Mouse (Mus musculus) midbrain, embryonic 13.5 days (tissue): ENCODE results near the gene Nfia. TPM values are rescaled to one million over a fixed set of nuclear protein-coding genes. Genes with fewer than 3 reads are reported as not detected.

Experiments used
- ATAC-seq: fragments of 200-750 bp; cut with Nextera tagmentation; 2 replicates; pipeline ENCODE4 v1.8.0; 2017; ENCODE audit warnings: mild to moderate bottlenecking, moderate TSS enrichment, moderate library complexity
- H3K27ac ChIP-seq: fragments of 300-500 bp; sonication (generic); 2 replicates; pipeline ENCODE4 v1.5.1; 2015; ENCODE audit warnings: inconsistent platforms, mild to moderate bottlenecking, moderate library complexity
- H3K27me3 ChIP-seq: fragments of 300-500 bp; sonication (generic); 2 replicates; pipeline ENCODE4 v1.6.1; 2015; ENCODE audit warnings: mild to moderate bottlenecking, inconsistent platforms
- H3K36me3 ChIP-seq: fragments of 300-500 bp; sonication (generic); 2 replicates; pipeline ENCODE4 v1.6.1; 2015; ENCODE audit warnings: mild to moderate bottlenecking, inconsistent platforms
- H3K4me1 ChIP-seq: fragments of 300-500 bp; sonication (generic); replicated peaks from 2 replicates; pipeline ENCODE4 v1.6.1; 2015; ENCODE audit warnings: inconsistent platforms
- H3K4me2 ChIP-seq: fragments of 300-500 bp; sonication (generic); replicated peaks from 2 replicates; pipeline ENCODE4 v1.6.1; 2015; ENCODE audit warnings: moderate library complexity, mild to moderate bottlenecking, inconsistent platforms
- H3K4me3 ChIP-seq: fragments of 300-500 bp; sonication (generic); replicated peaks from 2 replicates; pipeline ENCODE4 v1.5.1; 2015; ENCODE audit warnings: mild to moderate bottlenecking, inconsistent platforms
- H3K9ac ChIP-seq: fragments of 300-500 bp; sonication (generic); replicated peaks from 2 replicates; pipeline ENCODE4 v1.6.1; 2015; ENCODE audit warnings: mild to moderate bottlenecking, inconsistent platforms
- H3K9me3 ChIP-seq: fragments of 300-500 bp; sonication (generic); 2 replicates; pipeline ENCODE4 v1.6.1; 2016; ENCODE audit warnings: mild to moderate bottlenecking, inconsistent platforms
- WGBS: fragments of 180-500 bp; shearing (Covaris S2); methylation state at CpG from one replicate; pipeline ENCODE4 v1.1.7; 2015; 5-methylcytosine and 5-hydroxymethylcytosine counted together
- polyA plus RNA-seq: library from polyadenylated mRNA; unstranded; fragments of >200 nt; fragmentation: Nextera tagmentation; extraction: Ambion mirVana; gene quantifications from 2 replicates; pipeline ENCODE4 v1.2.1, GENCODE M21; 2015

Gene Nfia
- polyA plus RNA-seq, 1 experiment from 2014 or later, result 36.2 TPM

DNA sequence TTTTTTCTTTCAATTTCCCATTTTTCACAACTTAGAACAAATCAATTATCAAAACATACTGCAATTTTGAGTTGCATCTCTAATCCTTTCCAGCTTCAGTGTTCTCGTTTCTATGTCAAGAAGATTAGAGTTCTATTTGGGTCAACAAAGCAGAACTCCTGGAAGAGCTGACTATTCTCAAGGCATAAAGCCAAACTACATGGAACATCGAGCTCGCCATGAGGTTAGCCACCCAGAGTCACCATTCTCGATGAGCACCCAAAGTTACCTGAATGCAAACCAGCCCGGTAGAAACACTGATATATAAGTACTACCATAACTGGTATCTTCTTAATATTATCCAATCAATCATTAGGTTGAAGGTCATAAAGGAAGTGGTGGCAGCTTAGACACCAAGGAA lies 5.0 kb upstream of the Nfia start:
- no peaks in the 10 kb centered on the region for H3K36me3 ChIP-seq
- 94% methylated on average over 5 of the region's 5 CpGs for WGBS
- no peak overlapping the region for H3K4me3 ChIP-seq
- peaks cover 6% of the 10 kb centered on the region; the same call in 1 of the 2 replicates for H3K27me3 ChIP-seq
- H3K4me2 ChIP-seq, result no peak overlapping the region
- no peak overlapping the region for H3K9ac ChIP-seq
- no peaks in the 10 kb centered on the region for H3K9me3 ChIP-seq
- H3K4me1 ChIP-seq, result peaks cover 5% of the 10 kb centered on the region; the same call in 1 of the 2 replicates
- no peak for ATAC-seq
- no peak overlapping the region for H3K27ac ChIP-seq

DNA sequence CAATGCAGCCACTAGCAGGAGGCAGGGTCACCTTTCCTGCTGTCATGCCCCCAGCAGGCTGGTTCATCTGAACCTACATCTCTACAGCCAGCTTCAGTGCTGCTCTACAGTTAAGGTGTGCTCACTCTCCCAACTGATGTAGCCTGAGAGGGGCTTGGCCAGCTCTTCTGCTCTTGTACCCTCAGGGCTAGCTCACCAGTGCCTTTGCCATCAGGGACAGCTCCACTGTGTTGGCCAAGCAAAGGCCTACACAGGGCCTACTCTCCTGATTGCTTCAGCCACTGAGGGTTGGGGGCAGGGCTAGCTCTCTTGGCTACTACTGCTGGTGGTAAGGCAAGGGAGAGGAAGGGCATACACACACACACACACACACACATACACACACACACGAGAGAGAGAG lies 2.7 kb upstream of the Nfia start:
- no peak for ATAC-seq
- Histone ChIP-seq H3K4me1 (peaks cover 18% of the 10 kb centered on the region; the same call in 1 of the 2 replicates), H3K9ac (no peak overlapping the region), H3K36me3 (no peaks in the 10 kb centered on the region), H3K9me3 (no peaks in the 10 kb centered on the region), H3K4me2 (no peak overlapping the region), H3K27me3 (peaks cover 10% of the 10 kb centered on the region; the same call in 1 of the 2 replicates), H3K4me3 (no peak overlapping the region), H3K27ac (no peak overlapping the region)
- no CpG with 5 or more reads among the region's 1 CpGs for WGBS

DNA sequence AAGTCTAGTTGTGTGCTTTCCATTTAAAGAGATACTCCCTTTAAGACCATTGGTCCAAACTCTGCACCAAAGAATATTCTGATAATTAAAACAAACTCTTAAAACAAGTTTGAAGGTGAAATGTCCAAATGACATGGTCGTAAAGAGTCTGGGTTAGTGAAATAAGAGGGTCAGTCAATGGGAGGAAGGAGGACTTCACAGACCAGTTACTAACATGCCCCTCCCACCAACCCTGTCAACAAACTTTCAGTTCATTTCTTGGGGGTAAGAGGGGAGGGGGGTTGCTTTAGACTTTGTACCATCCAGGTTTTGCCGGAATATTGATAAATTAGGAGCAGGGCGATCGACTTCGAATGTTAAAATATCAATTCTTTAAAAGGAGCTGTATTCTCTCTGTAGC lies 1.1 kb upstream of the Nfia start:
- no peak for ATAC-seq
- peaks cover 31% of the 10 kb centered on the region for H3K4me1 ChIP-seq
- H3K27me3 ChIP-seq, result peaks cover 26% of the 10 kb centered on the region
- peak overlapping the region; percentile 50 for H3K4me3 ChIP-seq
- H3K9ac ChIP-seq, result peak overlapping the region; percentile 42
- H3K9me3 ChIP-seq, result no peaks in the 10 kb centered on the region
- H3K4me2 ChIP-seq, result peak overlapping the region; percentile 54
- peak overlapping the region; percentile 89 for H3K27ac ChIP-seq
- H3K36me3 ChIP-seq, result no peaks in the 10 kb centered on the region
- WGBS, result 8% methylated on average over 5 of the region's 5 CpGs

DNA sequence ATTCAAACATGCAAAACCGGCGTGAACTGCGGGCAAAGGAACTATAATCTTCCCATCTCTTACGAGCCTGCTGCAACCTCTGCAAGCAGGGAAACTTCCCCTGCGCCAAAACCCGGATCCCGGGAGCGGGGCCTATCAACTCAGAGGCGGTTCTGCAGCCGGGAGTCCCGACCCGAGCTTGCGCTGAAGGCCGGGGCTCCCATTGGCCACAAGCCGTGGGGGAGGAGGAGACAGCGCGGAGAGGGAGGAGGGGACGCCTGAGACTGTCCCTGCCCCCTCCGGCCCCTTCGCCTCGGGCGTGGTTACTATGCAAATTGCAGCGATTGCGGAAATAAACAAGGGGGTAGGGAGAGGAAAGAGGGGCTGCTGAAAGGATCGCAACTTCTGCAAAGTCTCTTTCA lies 450 bp upstream of the Nfia start:
- Histone ChIP-seq H3K27me3 (peaks cover 33% of the 10 kb centered on the region), H3K9me3 (no peaks in the 10 kb centered on the region), H3K4me3 (peak overlapping the region; percentile 50), H3K4me1 (peaks cover 38% of the 10 kb centered on the region), H3K27ac (peak overlapping the region; percentile 89), H3K36me3 (no peaks in the 10 kb centered on the region), H3K9ac (peak overlapping the region; percentile 42), H3K4me2 (peak overlapping the region; percentile 54)
- under 1% methylated on average over 24 of the region's 25 CpGs for WGBS
- ATAC-seq, result peak; percentile 95

DNA sequence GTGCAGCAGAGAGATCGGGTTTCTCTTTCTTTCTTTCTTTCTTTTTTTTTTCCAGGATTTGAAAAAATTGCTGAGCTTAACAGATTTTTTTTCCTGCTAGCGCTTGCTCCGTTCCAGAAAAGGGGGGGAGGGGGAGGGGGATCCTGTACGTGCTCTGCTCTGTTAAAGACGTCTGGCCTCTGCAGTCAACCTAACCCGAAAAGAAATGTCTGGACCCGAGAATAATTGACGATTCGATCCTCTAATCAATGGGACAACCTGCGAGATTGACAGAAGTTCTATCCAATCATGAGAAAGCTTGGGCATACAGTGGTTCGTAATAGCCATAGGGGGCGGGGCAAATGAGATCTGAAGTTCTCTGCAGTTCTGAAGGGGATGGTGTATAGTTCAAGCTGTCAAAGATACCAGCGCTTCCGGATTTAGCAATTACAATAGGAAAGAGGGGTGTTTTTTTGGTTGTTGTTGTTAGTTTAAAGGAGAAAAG lies 618 bp downstream of the Nfia start:
- peak; percentile 75 for ATAC-seq
- under 1% methylated on average over 14 of the region's 14 CpGs for WGBS
- H3K9ac ChIP-seq, result no peak overlapping the region
- H3K4me3 ChIP-seq, result peak overlapping the region; percentile 50
- no peaks in the 10 kb centered on the region for H3K9me3 ChIP-seq
- H3K27me3 ChIP-seq, result peaks cover 39% of the 10 kb centered on the region
- peaks cover 40% of the 10 kb centered on the region for H3K4me1 ChIP-seq
- peak overlapping the region; percentile 89; the same call in 1 of the 2 replicates for H3K27ac ChIP-seq
- H3K36me3 ChIP-seq, result no peaks in the 10 kb centered on the region
- peak overlapping the region; percentile 54 for H3K4me2 ChIP-seq

DNA sequence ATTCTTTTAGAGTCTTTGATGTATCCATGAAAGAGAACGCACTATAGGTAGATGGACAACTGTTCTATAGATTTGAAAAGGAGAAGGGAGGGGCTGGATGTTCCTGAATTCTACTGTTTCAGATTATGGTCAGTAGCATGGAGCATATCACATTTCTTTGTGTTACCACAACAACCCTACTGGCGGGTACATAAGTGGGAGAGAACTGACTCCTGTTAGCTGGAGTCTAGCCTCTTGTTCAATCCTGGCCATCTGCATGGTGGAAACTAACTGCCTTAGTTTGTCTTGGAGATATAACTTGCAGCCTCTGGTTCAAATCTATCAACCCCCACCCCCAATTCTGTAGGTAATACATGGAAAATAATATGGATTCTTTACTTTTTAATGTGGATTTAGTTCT lies 1.3 kb downstream of the Nfia start:
- ATAC-seq, result no peak
- Histone ChIP-seq H3K4me3 (peak overlapping the region; percentile 50), H3K4me1 (peaks cover 46% of the 10 kb centered on the region), H3K27me3 (peaks cover 41% of the 10 kb centered on the region), H3K36me3 (no peaks in the 10 kb centered on the region), H3K9me3 (no peaks in the 10 kb centered on the region), H3K27ac (0 out of 2 replicates have a peak overlapping the region, but pooled peaks have one; percentile 89), H3K4me2 (peak overlapping the region; percentile 54), H3K9ac (no peak overlapping the region)
- WGBS, result 42% methylated on average over 2 of the region's 2 CpGs

DNA sequence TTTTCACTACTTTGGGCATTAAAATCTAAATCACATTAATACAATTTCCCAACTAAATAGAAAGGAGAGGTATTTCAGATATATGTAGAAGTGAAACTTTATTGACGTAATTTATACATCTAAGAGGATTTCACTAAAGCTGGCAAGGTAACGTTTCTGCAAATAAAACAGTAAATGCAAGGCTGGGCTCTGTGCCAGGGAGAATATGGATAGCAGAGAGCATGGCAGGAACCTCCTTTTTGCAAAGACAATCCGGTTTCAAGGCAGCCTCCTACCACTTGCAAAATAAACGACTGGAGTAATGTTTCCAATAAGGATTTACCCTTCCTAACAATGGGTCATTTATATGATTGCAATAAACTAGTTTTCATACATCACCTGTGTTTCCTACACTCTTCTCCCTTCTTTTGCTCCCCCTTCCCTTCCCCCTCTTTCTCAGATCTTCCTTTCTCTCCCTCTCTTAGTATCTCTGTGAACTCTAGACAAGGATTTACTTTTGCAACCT lies 2.0 kb downstream of the Nfia start:
- no peak overlapping the region for H3K9ac ChIP-seq
- H3K27ac ChIP-seq, result peak overlapping the region; percentile 61
- H3K9me3 ChIP-seq, result no peaks in the 10 kb centered on the region
- H3K4me2 ChIP-seq, result peak overlapping the region; percentile 88
- peaks cover 47% of the 10 kb centered on the region for H3K4me1 ChIP-seq
- no peaks in the 10 kb centered on the region for H3K36me3 ChIP-seq
- H3K4me3 ChIP-seq, result 0 out of 2 replicates have a peak overlapping the region, but pooled peaks have one; percentile 72
- ATAC-seq, result no peak
- 16% methylated on average over 4 of the region's 4 CpGs for WGBS
- peaks cover 47% of the 10 kb centered on the region for H3K27me3 ChIP-seq

DNA sequence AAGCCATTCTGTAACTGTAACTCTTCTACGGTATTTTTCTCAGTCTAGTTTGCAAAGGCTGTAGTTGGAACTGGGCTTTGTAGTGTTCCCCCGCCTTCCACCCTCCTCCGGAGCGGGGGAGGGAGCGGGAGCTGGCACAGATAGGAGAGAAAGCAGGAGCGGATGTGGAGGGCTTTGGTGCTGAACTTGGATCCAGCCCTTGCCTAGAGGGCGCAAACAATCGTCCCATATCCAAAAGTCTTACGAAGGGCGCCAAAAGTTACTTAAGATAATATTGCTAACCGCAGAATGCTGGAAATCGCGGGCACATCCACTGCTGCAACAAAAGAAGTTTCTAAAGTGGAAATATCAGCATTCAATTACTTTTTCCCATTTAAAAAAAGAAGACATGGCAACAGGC lies 2.5 kb downstream of the Nfia start:
- ATAC-seq, result no peak
- Histone ChIP-seq H3K9me3 (no peaks in the 10 kb centered on the region), H3K27ac (peak overlapping the region; percentile 61), H3K36me3 (no peaks in the 10 kb centered on the region), H3K4me2 (peak overlapping the region; percentile 88), H3K4me1 (peaks cover 48% of the 10 kb centered on the region), H3K27me3 (peaks cover 52% of the 10 kb centered on the region), H3K9ac (no peak overlapping the region), H3K4me3 (peak overlapping the region; percentile 72; the same call in 1 of the 2 replicates)
- under 1% methylated on average over 13 of the region's 13 CpGs for WGBS

DNA sequence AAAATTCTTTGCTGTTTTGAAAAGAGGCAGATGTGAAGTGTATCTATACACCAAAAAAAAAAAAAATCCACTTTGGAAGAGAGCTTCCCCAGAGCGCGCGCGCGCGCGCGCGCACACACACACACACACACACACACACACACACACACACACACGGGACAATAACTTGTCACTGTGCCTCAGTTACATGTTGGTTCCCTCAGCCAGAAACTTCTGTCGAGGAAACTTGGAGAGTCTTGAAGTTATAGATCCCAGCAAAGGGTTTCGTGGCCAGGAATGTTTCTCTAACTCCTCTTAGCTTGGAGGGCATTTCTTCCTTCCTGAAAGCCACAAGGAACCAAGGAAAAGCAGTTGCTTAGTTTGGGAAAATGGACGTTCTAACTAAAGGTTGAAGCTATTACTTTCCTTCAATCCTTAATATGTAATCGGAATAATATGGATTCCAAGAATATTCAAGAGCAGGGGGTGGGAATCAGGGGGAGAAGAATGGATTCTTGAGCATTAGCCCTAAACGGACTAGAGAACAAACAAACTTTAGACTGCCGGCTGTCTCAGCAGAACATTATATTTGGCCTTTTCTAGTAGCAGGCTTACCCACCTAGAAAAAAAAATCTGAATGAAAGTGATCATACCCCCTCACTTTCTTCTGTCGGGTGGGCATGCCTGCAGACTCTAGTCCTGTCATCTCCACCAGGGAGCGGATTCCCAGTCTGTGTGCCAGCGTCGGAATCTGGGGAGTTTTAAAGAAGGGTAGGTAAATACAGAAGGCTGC lies 3.1 kb downstream of the Nfia start:
- Histone ChIP-seq H3K27ac (peak overlapping the region; percentile 47), H3K9me3 (no peaks in the 10 kb centered on the region), H3K27me3 (peaks cover 56% of the 10 kb centered on the region), H3K4me1 (peaks cover 51% of the 10 kb centered on the region), H3K36me3 (no peaks in the 10 kb centered on the region), H3K4me2 (peak overlapping the region; percentile 88), H3K9ac (peak overlapping the region; percentile 24; the same call in 1 of the 2 replicates), H3K4me3 (peak overlapping the region; percentile 72)
- ATAC-seq, result no peak
- under 1% methylated on average over 20 of the region's 20 CpGs for WGBS

DNA sequence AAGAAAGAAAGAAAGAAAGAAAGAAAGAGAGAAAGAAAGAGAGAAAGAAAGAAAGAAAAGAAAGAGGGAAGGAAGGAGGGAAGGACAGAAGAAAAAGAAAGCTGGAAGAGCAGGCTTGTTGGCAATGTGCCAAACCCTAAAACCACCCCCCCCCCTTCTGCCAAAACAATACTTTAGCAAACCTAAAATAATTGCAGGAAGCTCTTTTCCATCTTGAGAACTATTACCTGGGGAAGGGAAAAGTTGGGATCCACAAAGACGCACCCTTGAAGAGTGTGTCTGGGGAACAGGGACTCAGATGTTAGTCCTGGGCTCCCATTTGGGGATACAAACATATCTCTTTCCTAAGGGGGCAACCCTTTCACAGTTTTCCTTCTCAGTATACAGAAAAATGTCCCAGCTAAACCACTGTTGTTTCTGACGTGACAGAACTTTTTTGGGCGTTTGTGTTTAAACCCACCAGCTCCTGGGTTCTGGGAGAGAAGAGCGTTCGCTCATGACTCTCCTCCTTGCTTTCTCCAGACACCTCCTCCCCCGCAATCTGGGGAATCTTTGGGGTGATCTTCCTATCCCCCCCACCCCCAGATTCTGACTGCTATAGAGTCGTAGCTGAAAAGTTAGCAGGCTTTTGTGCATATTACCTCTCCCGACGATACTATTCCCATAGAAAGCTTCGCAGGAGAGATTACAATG lies 4.0 kb downstream of the Nfia start:
- H3K4me3 ChIP-seq, result peak overlapping the region; percentile 72
- no peaks in the 10 kb centered on the region for H3K9me3 ChIP-seq
- ATAC-seq, result no peak
- H3K27me3 ChIP-seq, result peaks cover 60% of the 10 kb centered on the region
- H3K4me1 ChIP-seq, result peaks cover 49% of the 10 kb centered on the region
- peak overlapping the region; percentile 85 for H3K27ac ChIP-seq
- peak overlapping the region; percentile 94 for H3K9ac ChIP-seq
- peak overlapping the region; percentile 88 for H3K4me2 ChIP-seq
- H3K36me3 ChIP-seq, result no peaks in the 10 kb centered on the region
- under 1% methylated on average over 10 of the region's 10 CpGs for WGBS

DNA sequence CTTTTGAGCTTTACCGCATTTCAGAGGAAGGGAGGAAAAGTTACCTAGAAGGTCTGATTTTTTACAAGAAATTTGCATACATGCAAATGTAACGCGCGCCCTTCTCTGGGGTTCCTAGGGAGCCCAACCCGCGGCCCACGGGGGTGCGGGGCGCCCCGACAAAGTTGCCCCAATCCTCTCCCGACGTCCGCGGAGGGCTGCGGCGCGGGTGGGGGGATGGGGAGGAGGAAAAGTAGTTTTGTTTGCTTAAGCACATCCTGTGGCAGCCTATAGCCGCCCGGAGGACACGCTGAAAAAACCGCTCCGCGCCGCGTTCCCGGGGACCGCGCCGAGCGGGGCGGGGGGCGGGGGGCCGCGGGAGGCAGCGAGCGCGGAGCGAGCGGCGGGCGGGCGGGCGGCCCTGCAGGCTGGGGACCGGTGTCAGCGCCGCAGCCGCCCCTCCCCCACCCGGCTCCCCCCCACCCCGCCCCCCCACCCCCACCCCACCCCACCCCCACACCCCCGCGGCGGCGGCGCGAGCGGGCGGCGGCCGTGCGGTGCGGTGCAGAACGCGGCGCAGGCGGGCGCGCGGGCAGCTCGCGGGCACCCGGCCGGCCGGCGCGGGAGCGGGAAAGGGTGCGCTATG lies 4.7 kb downstream of the Nfia start:
- ATAC-seq, result peak; percentile 61
- peak overlapping the region; percentile 72 for H3K4me3 ChIP-seq
- peak overlapping the region; percentile 85 for H3K27ac ChIP-seq
- H3K9me3 ChIP-seq, result no peaks in the 10 kb centered on the region
- under 1% methylated on average over 49 of the region's 77 CpGs for WGBS
- peaks cover 45% of the 10 kb centered on the region for H3K4me1 ChIP-seq
- H3K36me3 ChIP-seq, result no peaks in the 10 kb centered on the region
- H3K4me2 ChIP-seq, result peak overlapping the region; percentile 88
- H3K27me3 ChIP-seq, result peaks cover 60% of the 10 kb centered on the region
- H3K9ac ChIP-seq, result peak overlapping the region; percentile 94
